Mouse (Mus musculus): ENCODE results near the gene Bend6. TPM values are rescaled to one million over a fixed set of nuclear protein-coding genes. Genes with fewer than 3 reads are reported as not detected.

Bend6 gene
- total and polyA plus RNA-seq, 3 experiments, result 0.04 to 0.08 TPM; not detected in 1

DNA sequence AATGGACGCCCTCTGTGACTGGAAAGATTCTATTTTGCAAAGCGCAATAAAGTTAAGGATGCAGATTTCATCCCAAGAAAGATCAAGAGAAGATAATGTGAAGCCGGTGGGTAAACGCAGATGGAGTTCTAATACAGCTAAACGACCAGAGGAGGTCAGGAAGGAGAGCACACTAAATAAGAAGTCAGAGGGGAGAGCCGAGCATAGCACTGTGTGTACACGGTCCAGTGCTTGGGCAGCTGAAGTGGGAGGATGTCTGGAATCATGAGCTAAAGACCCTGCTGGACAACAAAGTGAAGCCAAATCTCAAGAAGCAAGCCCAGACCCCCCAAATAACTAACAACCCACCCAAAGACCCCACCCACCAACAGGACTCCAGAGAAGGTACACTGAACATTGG, 15.4 kb upstream of the Bend6 start:
- Histone ChIP-seq H3K27ac (ENCODE audit: control insufficient read depth, low read depth, low read length) (no peak overlapping the region), H3K9me3 (replicated peaks; ENCODE audit: insufficient read depth, low read length) (no peaks in the 10 kb centered on the region), H3K4me3 (ENCODE audit: control insufficient read depth in 1 of 2, insufficient read depth in 1 of 2, low read depth in 2 of 2, low read length in 2 of 2) (no peak overlapping the region), H3K27me3 (ENCODE audit: control insufficient read depth in 1 of 2, insufficient read depth in 2 of 2, low read length in 2 of 2) (no peaks in the 10 kb centered on the region), H3K36me3 (ENCODE audit: control insufficient read depth in 1 of 2, insufficient read depth in 2 of 2, low read length in 2 of 2) (no peaks in the 10 kb centered on the region), H3K9ac (ENCODE audit: control insufficient read depth, low read depth, low read length, poor library complexity, severe bottlenecking) (no peak overlapping the region), H3K79me2 (ENCODE audit: control insufficient read depth, insufficient read depth, low read length, poor library complexity) (no peaks in the 10 kb centered on the region), H3K4me1 (ENCODE audit: control insufficient read depth in 1 of 2, insufficient read depth in 2 of 2, low read length in 2 of 2) (no peaks in the 10 kb centered on the region)
- TF ChIP-seq POLR2AphosphoS5 (IDR thresholded peaks at IDR 0.05; ENCODE audit: borderline replicate concordance, low read depth, low read length) (no peak), TAL1 (IDR thresholded peaks at IDR 0.05; ENCODE audit: low read length) (no peak), MXI1 (IDR thresholded peaks at IDR 0.05; ENCODE audit: low read depth, low read length) (no peak), MYC (IDR thresholded peaks at IDR 0.05; ENCODE audit: low read depth, low read length) (no peak), USF1 (IDR thresholded peaks at IDR 0.05; ENCODE audit: low read depth, low read length) (no peak), NELFE (IDR thresholded peaks at IDR 0.05; ENCODE audit: low read depth, low read length) (no peak), GATA1 (IDR thresholded peaks at IDR 0.05; ENCODE audit: low read depth, low read length) (no peak), SMC3 (IDR thresholded peaks at IDR 0.05; ENCODE audit: low read depth, low read length) (no peak), JUND (IDR thresholded peaks at IDR 0.05; ENCODE audit: low read depth, low read length) (no peak), MAX (IDR thresholded peaks at IDR 0.05; ENCODE audit: low read length) (no peak), HCFC1 (IDR thresholded peaks at IDR 0.05; ENCODE audit: low read depth, low read length) (no peak), MEF2A (IDR thresholded peaks at IDR 0.05; ENCODE audit: extremely low read depth, insufficient replicate concordance, low read depth, low read length, poor library complexity, severe bottlenecking) (no peak), ZNF384 (IDR thresholded peaks at IDR 0.05; ENCODE audit: low read depth, low read length) (no peak), MAFK (IDR thresholded peaks at IDR 0.05; ENCODE audit: borderline replicate concordance, low read depth, low read length) (no peak), ZMIZ1 (IDR thresholded peaks at IDR 0.05; ENCODE audit: low read depth, low read length) (no peak), RCOR1 (IDR thresholded peaks at IDR 0.05; ENCODE audit: low read depth, low read length) (no peak), GABPA (IDR thresholded peaks at IDR 0.05; ENCODE audit: low read depth, low read length) (no peak), POLR2A (IDR thresholded peaks at IDR 0.05; ENCODE audit: control insufficient read depth in 1 of 2, insufficient read depth in 1 of 2, low read depth in 1 of 2, low read length in 2 of 2, poor library complexity in 1 of 2) (no peak), EP300 (IDR thresholded peaks at IDR 0.05; ENCODE audit: low read depth in 1 of 2, low read length in 2 of 2) (no peak), ETS1 (IDR thresholded peaks at IDR 0.05; ENCODE audit: low read depth, low read length) (no peak)
- no peak for DNase-seq (ENCODE audit: low read depth, low spot score)

DNA sequence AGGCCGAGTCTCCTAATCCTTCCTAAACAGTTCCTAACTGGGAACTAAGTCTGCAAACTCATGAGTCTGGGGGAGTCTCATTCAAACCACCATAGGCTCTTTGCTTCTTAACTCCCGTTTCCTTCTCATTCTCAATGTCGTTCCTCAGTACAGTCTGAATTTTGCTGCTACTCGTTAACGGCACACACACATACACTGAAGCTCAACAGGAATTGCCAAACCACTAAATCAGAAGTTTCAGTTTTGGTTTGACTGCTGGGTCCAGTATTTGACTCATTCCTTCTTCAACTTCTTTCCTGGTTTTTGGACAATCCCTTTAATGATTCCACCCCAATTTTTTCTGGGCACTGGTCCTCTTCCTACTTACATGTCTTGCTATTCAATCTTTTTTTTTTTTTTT, 8.9 kb upstream of the Bend6 start:
- no peaks in the 10 kb centered on the region for H3K27me3 ChIP-seq (ENCODE audit: control insufficient read depth in 1 of 2, insufficient read depth in 2 of 2, low read length in 2 of 2)
- no peak overlapping the region for H3K4me3 ChIP-seq (ENCODE audit: control insufficient read depth in 1 of 2, insufficient read depth in 1 of 2, low read depth in 2 of 2, low read length in 2 of 2)
- H3K4me1 ChIP-seq (ENCODE audit: control insufficient read depth in 1 of 2, insufficient read depth in 2 of 2, low read length in 2 of 2), result no peaks in the 10 kb centered on the region
- H3K79me2 ChIP-seq (ENCODE audit: control insufficient read depth, insufficient read depth, low read length, poor library complexity), result no peaks in the 10 kb centered on the region
- H3K27ac ChIP-seq (ENCODE audit: control insufficient read depth, low read depth, low read length), result no peak overlapping the region
- no peak overlapping the region for H3K9ac ChIP-seq (ENCODE audit: control insufficient read depth, low read depth, low read length, poor library complexity, severe bottlenecking)
- H3K9me3 ChIP-seq (replicated peaks; ENCODE audit: insufficient read depth, low read length), result no peaks in the 10 kb centered on the region
- no peak for TF ChIP-seq ZNF384 (IDR thresholded peaks at IDR 0.05; ENCODE audit: low read depth, low read length)
- no peak for DNase-seq (ENCODE audit: low read depth, low spot score)
- H3K36me3 ChIP-seq (ENCODE audit: control insufficient read depth in 1 of 2, insufficient read depth in 2 of 2, low read length in 2 of 2), result no peaks in the 10 kb centered on the region

Data from MEL (cell line).